Mouse (Mus musculus) G1E (cell line): ENCODE measurements around the gene Tmem205.

Source experiments
- CTCF ChIP-seq: IDR thresholded peaks from 2 replicates; pipeline ENCODE4 v1.5.1; 2012; ENCODE audit warnings: low read depth, low read length, inconsistent platforms, mixed read lengths
- GATA1 ChIP-seq: IDR thresholded peaks from 2 replicates; pipeline ENCODE4 v1.6.1; 2012; ENCODE audit warnings: borderline replicate concordance, low read length, inconsistent platforms, mixed read lengths
- GATA2 ChIP-seq: IDR thresholded peaks from 2 replicates; pipeline ENCODE4 v1.6.1; 2012; ENCODE audit warnings: low read depth, low read length, inconsistent platforms, borderline replicate concordance
- POLR2AphosphoS5 ChIP-seq: IDR thresholded peaks from 2 replicates; pipeline ENCODE4 v1.6.1; 2012; ENCODE audit warnings: low read depth, low read length, inconsistent platforms; ENCODE audit not compliant: insufficient replicate concordance
- TAL1 ChIP-seq: conservative IDR thresholded peaks from 2 replicates; pipeline ENCODE4 v1.6.1; 2012; ENCODE audit warnings: low read depth, low read length, inconsistent platforms, mixed read lengths

- no peak for TF ChIP-seq CTCF
- TF ChIP-seq GATA1: no peak
- TF ChIP-seq GATA2: no peak
- TF ChIP-seq TAL1: no peak
- TF ChIP-seq POLR2AphosphoS5: no peak
Observed at GRCm38 (mm10) chr9:21950322-21950721, 23.0 kb upstream of the Tmem205 start.
